Mouse (Mus musculus) lung, postnatal 25 days (tissue): ENCODE results near the gene Sox15.

Experiments
- DNase-seq: peaks from one replicate; pipeline ENCODE4 v3.0.0; 2022; ENCODE audit warnings: low spot score

Gene Sox15

DNA sequence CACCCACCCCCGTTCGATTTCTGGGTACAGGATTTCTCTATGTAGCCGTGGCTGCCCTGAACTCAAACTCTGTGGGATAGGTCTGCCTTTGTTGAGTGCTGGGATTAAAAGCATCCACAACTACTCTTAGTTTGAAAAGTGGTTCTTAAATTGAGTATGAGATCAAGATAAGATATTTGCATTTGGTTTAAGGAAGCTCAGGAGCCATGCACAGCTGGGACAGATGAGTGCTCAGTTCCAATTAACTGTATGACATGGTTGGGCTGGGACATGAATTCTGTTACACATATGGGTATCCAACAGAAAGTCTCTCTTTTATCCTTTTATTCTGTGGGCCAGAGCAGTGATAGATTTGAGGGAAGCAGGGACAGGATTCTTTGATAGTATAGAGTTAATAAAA lies 19.6 kb upstream of the Sox15 start:
- DNase-seq: no peak

- no peak for DNase-seq
Observed at GRCm38 (mm10) chr11:69645860-69646259, 9.3 kb upstream of the Sox15 start.

DNA sequence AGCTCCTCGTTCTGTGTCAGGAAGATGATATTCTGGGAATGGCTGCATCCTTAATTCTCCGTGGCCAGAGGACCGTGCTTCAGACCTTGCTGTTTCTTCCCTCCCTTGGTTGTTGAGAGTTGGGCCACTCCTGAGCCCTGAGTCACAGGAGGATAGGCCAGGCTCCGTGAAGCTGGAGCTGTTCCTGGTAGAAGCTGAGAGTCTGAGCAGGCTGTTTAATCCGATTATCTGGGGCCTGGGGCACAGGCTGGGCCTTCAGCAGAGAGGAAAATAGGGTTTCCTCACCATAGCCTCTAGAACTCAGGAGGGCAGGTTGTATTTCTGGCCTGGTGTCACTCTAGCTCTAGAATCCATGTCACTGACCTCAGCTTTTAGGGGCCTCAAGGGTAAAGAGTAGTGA lies 1.7 kb upstream of the Sox15 start:
- DNase-seq: no peak

DNA sequence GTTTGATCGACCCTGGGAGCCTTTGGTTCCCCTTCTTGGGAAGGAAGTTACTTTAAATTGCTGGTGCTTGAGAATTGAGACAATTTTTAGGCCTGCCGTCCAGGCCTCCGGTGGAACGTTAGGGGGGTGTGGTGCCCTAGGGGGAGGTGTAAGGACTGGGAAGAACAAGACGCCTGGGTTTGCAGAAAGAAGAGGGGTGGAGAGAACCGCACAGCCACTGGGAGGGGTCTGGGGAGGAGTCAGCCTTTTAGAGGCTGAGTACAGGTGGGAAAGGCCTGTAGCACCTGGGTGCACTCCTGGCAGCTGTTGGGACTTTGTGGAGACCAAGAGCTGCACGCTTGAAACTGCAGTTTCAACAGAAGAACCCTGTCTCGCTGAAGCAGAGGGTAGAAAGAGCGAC lies 354 bp upstream of the Sox15 start:
- no peak for DNase-seq

- no peak for DNase-seq
Observed at GRCm38 (mm10) chr11:69656065-69656455, 946 bp downstream of the Sox15 start.

DNA sequence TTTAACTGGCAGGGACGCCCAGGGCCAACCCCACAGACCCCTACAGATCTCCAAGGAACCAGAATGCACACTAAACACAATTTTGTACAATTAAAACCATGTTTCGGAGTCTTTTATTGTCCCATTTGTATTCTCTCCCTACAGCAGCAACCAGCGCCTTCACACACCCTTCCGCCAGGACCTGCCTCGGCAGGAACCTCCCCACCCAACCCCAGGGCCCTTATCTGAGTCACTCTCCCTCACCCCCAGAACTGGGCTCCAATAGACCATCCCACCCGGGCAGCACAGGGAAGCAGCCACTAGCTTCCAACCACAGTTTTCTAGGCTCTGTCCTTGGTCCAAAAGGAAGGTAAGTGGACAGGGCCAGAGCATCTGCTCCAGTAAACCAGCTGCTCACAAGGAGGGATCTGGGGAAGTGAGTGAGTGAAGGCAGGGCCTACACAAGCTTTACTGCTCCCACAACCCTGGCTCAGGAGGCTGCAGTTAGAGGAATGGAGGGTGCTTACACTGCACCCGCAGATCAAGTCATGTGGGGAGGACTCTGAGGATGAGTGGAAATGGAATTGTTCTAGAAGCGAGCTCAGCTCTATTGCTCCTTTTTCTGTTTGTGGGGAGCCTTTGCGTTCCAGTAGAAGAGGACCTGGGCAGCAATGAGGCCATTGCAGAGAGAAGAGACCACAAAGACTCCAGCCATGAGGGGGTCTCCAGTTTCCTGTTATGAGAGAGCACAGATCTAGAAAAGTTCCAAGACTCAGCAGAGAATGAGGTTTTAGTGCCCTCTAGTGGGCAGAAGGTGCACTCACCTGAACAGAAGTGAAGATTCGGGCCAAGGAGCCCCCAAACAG lies 1.7 kb downstream of the Sox15 start:
- DNase-seq: peak; percentile 59

DNA sequence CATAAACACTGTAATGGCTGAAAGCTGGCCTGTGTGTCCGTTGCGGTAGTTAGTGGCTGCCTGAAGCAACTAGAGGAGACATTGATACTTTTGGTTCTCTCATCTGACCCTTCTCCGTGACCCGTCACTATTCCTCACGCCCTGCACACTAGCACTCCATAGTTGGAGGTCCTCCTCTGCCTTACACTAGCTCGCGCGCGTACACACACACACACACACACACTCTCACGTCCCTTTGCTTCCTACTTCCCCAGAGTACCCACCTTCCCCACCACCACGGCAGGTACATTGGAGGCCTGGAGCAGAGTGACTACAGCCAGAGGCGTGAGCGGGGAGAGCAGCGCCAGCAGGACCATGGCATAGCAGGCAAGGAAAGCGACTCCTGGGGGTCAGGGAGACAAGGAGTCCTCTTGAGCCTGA lies 2.4 kb downstream of the Sox15 start:
- no peak for DNase-seq

- DNase-seq: no peak
Observed at GRCm38 (mm10) chr11:69661221-69661881, 6.2 kb downstream of the Sox15 start.

DNA sequence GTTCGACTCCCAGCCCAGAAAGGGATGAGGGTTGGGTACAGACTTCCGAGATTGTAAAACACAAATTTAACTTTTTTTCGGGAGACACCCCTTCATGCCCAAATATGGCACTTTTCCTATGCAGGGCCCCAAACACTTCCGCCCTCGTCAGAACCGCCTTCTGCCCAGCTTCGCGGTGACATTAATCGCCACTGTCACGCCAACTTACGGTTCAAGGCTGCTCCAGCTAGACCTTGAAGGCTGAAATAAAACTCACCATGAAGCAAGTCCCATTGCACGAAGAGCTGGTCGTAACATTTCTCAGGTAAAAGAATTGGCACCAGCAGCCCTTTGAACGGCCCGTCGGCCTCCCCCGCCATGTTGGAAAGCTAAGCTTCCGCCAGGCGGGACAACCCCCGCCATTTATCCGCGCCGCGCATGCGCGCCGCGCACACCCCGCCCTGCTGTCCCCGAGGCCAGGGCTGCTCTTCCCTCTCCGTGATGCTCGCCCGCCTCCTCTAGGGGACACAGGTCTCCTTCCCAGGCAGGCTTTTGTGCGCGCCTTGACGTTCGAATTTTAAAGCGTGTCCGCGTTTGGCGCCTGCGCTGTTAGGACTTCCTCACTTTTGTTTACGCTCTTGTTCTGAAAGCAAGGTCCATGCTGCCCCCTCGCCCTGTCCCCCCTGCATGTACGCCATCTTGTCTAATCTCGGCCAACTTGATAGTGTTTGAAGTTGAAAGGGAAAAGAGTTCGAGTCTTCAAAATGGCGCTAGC lies 7.3 kb downstream of the Sox15 start, which contains the start of gene Mpdu1:
Mpdu1 (minus strand) TSS at position 430 of the 754 bp plus-strand sequence.
- DNase-seq: peak; percentile 96

DNA sequence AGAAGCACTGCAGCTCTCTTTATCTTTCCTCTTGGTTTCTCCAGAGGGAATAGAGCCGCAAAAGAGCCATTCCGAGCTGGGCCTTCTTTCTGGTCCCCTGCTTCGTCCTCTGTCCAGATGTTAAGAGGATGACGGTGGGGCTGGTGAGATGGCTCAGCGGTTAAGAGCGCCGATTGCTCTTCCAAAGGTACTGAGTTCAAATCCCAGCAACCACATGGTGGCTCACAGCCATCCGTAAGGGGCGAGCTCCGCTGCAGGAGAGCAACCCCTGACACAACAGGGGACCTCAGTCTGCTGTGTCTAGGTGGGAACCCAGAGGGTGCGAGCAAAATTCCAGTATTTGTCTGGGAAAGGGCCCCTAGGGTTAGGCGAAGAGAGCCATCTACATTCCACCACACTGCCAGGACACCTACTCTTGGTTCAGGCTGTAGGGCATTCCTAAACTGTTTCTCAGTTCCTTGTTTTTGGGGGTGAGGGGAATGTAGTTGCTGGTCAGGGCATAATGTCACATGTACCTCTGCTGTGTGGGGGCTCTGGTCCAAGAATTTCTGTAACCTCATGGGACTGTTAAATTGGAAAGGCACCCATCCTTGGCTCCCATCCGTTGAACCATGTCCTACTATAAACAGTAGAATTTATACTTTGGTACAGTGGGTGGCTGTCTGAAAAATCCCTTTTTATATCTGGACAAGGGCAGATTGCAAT lies 8.0 kb downstream of the Sox15 start:
- DNase-seq: no peak

DNA sequence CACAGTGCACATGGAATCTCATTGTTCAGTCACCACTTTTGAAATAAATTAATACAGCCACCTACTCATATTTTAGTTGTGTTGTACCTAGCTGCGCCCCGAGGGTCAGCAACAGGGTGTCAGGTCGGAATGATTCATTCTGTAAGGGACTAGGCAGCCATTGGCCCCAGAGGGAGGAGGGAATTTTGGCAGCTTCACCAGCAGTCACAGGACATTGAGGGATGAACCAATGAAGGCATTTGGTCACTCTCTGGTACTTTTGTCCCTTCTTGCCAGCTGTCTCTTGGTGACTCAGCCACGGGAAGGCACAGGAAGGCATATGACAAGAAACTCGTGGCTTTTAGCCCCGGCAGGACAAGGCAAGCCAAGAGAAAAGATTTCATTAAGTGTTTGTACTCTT lies 8.7 kb downstream of the Sox15 start:
- no peak for DNase-seq

DNA sequence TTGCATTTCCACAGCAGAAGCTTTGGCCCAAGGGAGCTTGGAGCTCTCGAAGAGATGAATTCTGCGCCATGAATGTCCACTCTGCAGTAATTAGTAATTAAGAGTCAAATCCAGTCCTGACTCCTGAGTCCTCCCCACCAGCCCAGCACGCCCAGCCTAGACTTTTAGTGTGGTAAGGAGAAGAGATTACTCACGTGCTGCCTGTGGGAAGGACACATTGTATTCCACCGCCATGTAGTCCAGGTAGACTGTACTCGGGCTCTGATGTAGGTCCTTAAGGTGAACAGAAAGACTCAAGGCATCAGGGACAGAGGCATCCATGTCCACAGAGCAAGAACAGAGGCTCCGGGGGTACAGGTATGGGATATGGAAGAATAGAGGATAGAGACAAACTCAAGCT lies 9.7 kb downstream of the Sox15 start:
- no peak for DNase-seq

GRCm38 (mm10) chr11:69665457-69665960 lies 10.4 kb downstream of the Sox15 start:
- no peak for DNase-seq

DNA sequence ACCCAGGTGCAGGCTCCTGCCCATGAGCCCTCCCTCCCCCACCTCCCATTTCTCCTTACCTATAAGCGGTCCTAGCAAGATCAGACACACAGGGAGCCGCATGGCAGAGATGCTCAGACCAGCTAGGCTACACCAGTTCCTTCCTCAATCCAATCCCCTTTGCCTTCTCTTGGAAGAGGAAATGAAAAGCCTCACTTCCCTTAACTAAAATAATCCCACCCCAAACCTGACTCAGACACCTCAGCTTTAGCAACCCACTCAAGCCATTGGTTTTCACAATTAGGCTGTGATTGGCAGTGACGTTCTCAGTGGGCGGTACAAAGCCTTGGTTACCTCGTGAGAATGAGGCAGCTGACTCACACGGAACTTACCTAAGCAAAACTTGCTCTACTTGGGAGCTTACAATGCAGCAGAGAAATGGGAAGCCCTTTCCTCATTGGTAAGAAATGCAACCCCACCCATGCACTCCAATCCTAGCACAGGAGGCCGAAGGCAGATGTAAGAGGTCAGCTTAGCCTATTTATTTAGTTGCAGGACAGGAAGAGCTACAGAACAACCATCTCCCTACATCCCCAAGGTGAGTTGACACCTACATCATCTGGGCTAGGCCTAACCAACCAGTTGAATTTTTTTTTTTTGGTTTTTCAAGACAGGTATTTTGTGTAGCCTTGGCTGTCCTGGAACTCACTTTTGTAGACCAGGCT lies 11.0 kb downstream of the Sox15 start, which contains the start of gene Cd68:
Cd68 (minus strand) TSS at position 193 of the 704 bp plus-strand sequence.
- DNase-seq: peak; percentile 76

GRCm38 (mm10) chr11:69666665-69667005 lies 11.5 kb downstream of the Sox15 start:
- no peak for DNase-seq

DNA sequence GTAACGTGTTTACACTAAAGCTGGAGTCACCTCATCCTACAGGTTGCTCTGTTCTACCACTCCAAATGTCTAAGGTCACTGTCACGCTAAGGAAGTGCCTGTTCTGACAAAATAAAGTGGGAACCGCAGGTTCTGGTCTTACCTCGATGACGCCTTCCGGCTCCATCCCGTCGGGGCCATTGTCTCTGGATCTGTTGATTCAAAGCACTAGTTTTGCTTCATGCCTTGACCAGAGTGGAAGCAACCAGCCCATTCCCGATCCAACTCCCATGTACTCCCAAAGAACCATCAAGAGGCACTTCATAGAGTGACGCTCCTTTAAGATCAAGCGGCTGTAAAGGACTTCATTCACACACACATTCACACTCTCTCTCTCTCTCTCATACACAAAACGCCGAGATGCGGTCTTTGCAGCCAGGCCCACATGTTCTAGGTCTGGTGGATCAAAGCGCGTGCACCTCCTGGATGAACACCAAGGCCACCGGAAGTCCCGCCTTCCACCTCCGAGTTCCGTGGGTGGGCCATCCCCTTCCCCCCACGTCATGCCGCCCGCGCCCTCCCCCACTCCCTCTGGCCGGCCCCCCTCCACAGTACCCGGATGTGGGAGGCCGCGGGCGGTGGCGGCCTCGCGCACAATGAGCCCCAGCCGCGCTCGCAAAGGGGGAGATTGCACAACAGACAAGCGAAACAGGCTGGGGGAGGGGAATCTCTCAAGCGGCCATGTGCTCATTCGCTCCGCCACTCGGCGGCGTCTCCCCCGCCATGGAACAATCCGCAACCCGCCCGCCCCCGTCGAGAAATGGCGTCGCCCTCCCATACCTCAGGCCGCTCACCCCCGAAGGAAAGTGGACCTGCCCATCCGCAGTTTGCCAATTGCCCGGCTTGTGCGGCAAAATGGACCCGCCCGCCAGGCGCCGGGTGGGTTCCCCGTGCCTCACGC lies 15.9 kb downstream of the Sox15 start:
- DNase-seq: peak; percentile 95

- DNase-seq: no peak
Observed at GRCm38 (mm10) chr11:69671726-69672124, 16.6 kb downstream of the Sox15 start.

DNA sequence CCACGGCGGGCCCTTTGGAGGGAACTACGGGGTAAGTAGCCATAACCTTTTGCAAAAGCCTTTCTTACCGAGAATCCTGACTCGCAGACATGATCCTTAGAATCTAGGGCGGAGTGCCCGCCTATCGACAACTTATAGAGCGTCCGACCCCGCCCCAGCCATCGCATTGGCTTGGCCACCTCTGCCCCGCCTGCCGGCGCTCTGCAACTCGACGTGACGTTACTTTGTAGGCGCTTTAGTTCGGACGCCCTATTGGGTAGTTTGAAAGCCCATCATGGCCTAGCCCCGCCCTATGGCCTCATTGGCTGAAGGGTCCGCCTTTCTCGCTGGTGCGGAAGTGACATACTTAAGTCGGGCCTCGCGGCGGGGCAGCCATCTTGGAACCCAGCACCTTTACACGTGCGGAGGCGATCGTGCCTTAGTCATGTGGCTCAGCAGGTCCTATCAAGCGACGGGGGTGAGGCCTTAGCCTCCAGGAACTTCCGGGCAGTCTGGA lies 17.1 kb downstream of the Sox15 start, which contains the start of gene Eif4a1:
Eif4a1 (minus strand) TSS at position 213 of the 496 bp plus-strand sequence.
- DNase-seq: peak; percentile 100

DNA sequence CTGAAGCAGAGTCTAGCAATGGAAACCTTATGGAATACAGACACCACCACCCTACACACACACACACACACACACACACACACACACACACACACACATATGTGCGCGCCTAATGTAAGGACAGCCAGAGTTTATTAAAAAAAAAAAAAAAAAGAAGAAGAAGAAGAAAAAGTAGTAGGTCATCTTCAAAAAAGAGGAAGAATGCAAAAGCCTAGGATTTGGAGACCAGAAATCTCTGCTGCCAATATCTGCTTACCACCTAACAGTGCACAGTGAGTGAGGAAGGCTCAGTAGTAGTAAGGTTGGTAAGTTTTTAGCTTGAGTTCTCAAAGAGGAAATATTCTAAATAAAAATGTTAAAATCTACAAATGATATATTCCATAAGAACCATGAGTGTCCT lies 24.0 kb downstream of the Sox15 start:
- DNase-seq: no peak
